Mouse (Mus musculus) thymus, postnatal 36 days (tissue): ENCODE measurements around the gene Ccr2.
"Not testable (repeated sequence)": the region's sequence is repeated elsewhere in the genome, so short reads cannot be mapped to it uniquely, and the experiment has no call there.

ENCODE experiments used
- DNase-seq, 2 experiments: peaks; one replicate each; pipeline ENCODE4 v3.0.0; 2022; ENCODE audit warnings: mixed read lengths in 2 of 2

The Ccr2 gene

DNA sequence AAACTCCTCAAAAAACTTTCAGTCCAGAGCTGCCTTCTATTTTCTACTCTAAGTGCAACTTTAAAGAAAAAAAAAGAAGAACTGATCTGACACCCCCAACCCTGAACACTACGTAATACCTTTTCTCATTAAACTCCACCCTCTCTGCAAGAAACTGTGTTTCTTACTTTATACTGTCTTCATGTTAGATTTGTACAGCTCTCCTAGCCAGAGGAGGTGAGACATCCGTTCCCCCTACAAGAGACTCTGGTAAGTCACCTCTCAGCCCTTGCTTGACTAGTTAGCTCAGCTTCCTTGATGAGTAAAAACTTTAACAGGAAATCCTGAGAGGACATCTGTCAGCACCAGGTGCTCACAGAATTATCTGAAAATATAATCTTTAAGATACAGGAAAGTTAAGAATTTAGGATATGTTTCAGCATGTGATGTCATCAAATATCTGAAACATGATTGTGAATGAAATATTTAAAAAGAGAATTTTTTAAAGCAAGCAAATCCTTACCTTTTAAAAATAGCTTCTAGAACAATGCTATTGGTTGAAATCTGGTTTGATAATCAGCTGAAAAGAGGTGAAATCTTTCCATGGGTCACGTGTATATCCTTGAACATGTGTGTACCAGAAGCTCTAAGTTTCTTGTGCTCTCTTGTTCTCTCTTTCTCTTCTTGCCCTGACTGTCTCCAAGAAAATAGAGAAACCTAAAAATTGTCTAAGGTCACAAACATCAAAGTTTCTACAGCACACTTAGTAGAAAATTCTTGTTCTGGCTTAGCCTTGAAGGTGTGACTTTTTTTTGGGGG lies 19.8 kb downstream of the Ccr2 start, which contains the start of gene Ccr5:
Gene Ccr5, plus strand, starts transcription at position 157 of the 798 bp plus-strand sequence.
- DNase-seq = peak in 1 of 2 experiments; percentile 14

DNA sequence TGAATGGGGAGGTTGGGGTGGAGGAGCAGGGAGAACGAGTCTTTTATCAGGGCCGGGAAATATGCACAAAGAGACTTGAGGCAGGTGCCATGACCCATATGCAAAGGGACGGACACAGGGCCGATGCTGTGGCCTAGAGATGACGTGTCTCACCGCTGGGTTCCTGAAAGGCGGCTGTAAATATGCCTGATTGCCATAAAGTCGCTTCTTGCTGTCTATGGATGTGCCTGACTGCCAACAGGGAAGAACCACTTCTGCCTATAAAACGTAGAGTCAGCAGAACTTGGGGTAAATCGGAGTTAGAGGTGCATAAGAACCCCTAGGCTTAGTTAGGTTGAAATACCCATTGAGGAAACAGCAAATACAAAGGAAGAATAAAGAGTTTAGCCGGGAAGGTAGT lies 23.8 kb downstream of the Ccr2 start:
- DNase-seq = no peak

DNA sequence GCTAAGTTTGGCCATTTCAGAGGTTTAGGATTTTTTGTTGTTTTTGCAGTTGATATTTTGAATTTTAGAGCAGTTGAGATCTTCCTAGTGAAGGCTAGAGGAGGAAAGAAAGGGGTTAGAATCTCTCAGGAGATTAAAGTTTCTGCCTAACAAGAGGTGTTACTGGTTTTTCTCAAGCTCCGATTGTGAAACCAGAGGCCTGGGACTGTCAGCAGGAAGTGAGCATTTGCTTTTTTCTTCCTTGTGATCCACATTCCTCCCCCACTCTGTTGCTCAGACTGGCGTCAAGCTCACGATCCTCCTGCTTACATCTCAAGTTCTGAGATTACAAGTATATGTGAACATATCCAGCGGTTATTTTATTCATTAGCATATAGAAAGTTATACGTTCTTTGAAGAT lies 24.6 kb downstream of the Ccr2 start:
- DNase-seq = peak in 1 of 2 experiments; percentile 15

DNA sequence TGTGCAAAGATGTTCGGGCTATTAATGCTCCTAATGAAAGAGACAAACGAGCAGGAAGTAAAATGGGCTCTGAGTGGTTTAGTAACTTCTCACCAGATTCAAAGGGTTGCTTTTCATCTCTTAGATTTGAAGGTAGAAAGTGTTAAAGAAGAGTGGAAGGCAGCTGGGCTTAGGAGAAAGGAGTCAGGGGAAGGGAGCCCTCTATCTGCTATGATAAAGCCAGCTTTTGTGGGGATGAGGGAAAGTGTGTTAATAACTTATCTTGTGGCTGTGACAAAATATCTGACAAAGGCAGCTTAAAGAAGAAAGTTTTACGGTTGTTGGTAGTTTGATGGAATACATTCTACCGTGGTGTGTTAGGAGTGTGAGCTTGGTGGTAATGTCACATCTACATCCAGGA lies 25.7 kb downstream of the Ccr2 start:
- no peak for DNase-seq

DNA sequence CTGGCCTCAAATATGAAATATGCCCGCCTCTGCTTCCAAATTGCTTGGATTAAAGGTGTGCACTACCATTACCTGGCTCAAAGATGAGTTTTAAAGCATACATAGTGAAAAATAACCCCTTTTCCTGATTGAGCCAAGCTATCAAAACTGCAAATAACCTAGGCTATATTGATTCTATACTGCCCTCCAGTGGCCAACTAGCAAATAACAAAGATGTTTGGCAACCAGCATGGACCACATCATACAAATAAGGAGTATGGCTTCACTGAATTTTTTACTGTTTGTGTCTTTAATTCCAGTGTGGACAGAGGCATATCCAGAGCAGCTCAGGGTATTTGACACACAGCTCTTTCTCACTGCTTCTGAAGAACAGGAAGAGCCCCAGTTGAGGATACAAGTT lies 26.6 kb downstream of the Ccr2 start:
- peak in 1 of 2 experiments; percentile 15 for DNase-seq

DNA sequence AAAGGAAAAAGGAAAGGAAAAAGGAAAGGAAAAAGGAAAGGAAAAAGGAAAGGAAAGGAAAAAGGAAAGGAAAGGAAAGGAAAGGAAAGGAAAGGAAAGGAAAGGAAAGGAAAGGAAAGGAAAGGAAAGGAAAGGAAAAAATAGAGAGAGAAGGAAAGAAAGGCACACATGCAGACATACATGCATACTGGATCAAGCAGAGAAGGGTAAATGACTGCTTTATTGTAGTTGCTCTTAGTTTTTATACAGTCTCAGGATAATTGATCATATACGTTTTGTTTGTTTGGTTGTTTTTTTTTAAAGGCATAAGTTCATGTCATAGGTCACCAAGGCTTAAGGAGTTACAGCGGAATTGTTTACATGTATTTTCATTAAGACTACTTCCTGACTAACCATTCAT lies 31.1 kb downstream of the Ccr2 start:
- DNase-seq = not testable (repeated sequence)

DNA sequence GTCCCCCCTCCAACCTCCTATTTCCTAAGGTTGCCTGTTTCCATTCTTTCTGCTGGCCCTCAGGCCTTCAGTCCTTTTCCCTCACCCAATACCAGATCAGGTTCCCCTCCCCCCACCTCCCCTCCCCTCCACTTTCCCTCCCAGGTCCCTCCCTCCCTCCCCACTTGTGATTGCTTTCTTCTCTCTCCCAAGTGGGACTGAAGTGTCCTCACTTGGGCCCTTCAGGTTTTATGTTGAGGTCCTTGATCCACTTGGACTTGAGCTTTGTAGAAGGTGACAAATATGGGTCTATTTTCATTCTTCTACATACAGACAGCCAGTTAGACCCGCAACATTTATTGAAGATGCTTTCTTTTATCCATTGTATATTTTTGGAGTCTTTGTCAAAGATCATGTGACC lies 33.2 kb downstream of the Ccr2 start:
- DNase-seq = not testable (repeated sequence)

DNA sequence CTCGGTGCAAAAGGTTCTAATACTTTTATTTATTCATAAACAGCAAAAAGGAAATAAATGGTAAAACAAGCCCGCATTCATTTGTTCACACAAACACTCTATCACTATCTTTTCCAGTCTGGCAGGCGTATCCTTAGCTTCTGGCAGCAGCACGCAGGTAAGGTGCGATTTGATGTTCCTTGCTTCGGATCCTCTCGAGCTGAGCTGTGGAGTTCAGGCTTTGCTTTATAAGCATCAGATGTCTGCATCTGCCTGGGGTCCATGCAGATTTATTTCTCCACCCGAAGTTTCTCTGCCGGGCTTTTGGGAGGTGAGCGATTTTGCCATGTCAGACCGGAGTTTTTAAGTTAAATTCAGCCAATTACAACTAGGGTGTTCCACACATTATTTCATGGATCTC lies 35.9 kb downstream of the Ccr2 start:
- DNase-seq = no peak

DNA sequence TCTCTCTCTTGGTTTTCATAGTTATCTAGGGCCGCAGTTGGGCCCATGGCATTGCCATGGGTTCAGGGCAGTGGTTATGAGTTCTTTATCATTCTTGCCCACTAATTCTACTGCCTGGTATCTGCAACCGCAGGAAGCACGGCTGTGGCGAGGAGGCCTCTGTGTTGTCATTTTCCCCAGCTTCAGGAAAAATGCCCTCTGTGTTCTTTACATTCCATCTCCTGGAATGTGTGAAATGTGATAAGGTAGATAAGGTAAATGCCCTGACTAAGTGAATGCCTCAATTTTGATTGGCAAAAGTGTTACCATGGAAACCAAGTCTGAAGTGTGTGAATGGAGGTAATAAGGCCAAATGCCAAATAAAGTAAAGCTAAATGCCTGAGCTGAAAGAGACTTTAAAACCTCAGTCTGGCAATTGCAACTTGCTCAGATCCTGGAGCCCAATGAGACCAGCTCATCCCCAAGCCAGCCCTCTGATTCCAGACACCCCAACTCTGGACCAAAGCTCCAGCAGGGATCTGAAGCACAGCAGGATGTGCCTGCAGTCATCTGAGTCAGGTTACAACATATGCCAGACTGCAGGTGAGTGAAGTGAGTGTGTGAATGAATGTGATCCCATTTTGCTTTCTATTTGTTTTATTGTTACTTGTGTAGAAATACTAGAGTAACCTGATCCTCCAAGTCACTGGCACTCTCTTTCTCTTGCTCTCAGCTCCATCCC lies 36.5 kb downstream of the Ccr2 start:
- no peak for DNase-seq

DNA sequence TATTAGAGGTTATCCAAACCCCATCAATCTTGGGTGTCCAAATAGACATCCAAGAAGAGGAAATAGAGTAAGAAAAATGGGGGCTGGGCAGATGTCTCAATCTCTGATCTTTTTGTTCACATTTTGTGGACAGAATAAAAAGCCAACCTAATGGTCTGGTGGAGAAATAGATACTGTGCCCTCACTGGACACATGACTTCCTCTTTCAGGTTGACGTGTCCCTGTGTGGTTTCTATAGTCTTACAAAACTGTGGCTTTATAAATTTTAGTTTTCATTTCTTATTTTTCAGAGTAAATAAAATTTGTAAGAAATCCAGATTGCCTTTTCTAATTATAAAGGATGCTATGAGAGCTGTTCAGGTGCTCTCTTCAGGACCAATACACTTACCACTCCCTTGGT lies 41.9 kb downstream of the Ccr2 start:
- no peak for DNase-seq

DNA sequence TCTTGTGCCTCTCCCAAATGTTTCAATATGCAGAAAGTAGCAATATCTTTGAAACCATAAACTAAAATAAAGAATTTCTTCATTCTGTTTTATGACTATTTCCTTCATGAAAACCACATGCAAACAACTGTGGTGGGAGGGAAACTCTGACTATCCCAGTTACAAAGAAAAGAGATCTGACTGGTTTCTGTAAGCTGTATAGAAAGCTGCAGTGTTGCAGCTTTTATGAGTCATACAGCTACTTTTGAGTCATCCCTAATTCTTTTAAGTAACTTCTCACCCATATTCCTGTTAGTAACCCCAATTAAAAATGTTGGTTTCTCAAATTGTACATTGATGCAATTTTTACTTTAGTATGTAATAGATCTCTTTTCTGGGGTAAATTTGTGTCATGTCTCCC lies 44.6 kb downstream of the Ccr2 start:
- DNase-seq = no peak
